Mouse (Mus musculus) kidney, embryonic 16.5 days (tissue): ENCODE data around the gene Usp10. TPM values are rescaled to one million over a fixed set of nuclear protein-coding genes. Genes with fewer than 3 reads are reported as not detected.

Source experiments
- ATAC-seq: fragments of 200-750 bp; cut with Nextera tagmentation; 2 replicates; pipeline ENCODE4 v1.8.0; 2017; ENCODE audit warnings: moderate TSS enrichment; ENCODE audit not compliant: low FRiP score, low TSS enrichment
- H3K27ac ChIP-seq: fragments of 300-500 bp; sonication (generic); 2 replicates; pipeline ENCODE4 v1.5.1; 2014; ENCODE audit warnings: low read length
- H3K27me3 ChIP-seq: fragments of 300-500 bp; sonication (generic); 2 replicates; pipeline ENCODE4 v1.6.1; 2014; ENCODE audit warnings: low read length, control low read depth, mixed read lengths; ENCODE audit not compliant: insufficient read depth
- H3K36me3 ChIP-seq: fragments of 300-500 bp; sonication (generic); 2 replicates; pipeline ENCODE4 v1.6.1; 2014; ENCODE audit warnings: low read length, control low read depth, mixed read lengths; ENCODE audit not compliant: insufficient read depth
- H3K4me1 ChIP-seq: fragments of 300-500 bp; sonication (generic); 2 replicates; pipeline ENCODE4 v1.6.1; 2014; ENCODE audit warnings: low read length, control low read depth, mixed read lengths; ENCODE audit not compliant: insufficient read depth
- H3K4me2 ChIP-seq: fragments of 300-500 bp; sonication (generic); replicated peaks from 2 replicates; pipeline ENCODE4 v1.6.1; 2014; ENCODE audit warnings: low read depth, low read length
- H3K4me3 ChIP-seq: fragments of 300-500 bp; sonication (generic); 2 replicates; pipeline ENCODE4 v1.5.1; 2014; ENCODE audit warnings: mild to moderate bottlenecking, low read length
- H3K9ac ChIP-seq: fragments of 300-500 bp; sonication (generic); replicated peaks from 2 replicates; pipeline ENCODE4 v1.6.1; 2014; ENCODE audit warnings: low read length
- H3K9me3 ChIP-seq: fragments of 300-500 bp; sonication (generic); 2 replicates; pipeline ENCODE4 v1.6.1; 2016; ENCODE audit warnings: low read length, control low read depth
- WGBS: fragments of 180-500 bp; shearing (Covaris S2); extraction: QIAGEN DNeasy Blood & Tissue Kit; methylation state at CpG from one replicate; pipeline ENCODE4 v1.1.7; 2014; 5-methylcytosine and 5-hydroxymethylcytosine counted together
- polyA plus RNA-seq: library from polyadenylated mRNA; unstranded; fragments of >200 nt; fragmentation: Nextera tagmentation; extraction: Ambion mirVana; gene quantifications from 2 replicates; pipeline ENCODE4 v1.2.1, GENCODE M21; 2015

Gene Usp10
- polyA plus RNA-seq, 1 experiment from 2014 or later: 194 TPM

DNA sequence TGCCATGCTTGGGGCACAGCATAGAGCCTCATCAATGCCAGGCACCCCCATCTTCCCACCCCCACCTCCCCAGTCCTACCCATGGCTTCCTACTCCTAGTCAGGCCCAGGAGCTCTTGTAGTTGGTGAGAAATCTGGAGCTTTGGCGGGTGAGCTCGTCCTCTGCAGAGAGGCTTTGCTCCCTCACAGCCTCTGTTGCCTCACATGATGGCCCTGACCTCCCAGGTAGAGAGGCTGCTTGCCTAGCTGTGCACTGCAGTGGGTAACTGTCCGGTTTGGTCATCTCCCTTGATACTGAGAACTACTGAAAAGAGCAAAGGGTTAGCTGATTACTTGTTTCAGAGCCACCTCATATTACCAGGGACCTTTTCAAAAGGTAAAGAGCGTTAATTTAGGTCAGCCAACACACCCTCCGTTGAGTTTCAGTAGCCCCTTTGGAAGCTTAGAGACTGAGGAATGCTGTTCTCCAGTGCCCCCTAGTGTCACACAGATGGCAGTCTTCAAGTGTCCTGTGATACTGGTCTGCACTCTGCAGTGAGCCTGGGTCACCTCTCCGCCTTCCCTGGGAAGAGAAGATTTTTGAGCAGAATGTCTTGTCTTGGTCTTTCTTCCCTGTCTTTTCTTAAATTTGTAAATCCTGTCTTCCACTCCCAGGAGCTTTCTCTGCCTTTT, 17.4 kb downstream of the Usp10 start:
- Histone ChIP-seq H3K4me2 (no peak overlapping the region), H3K4me3 (no peak overlapping the region), H3K9me3 (no peaks in the 10 kb centered on the region), H3K36me3 (peaks cover 8% of the 10 kb centered on the region), H3K9ac (no peak overlapping the region), H3K27me3 (no peaks in the 10 kb centered on the region), H3K27ac (no peak overlapping the region), H3K4me1 (peaks cover 6% of the 10 kb centered on the region; the same call in 1 of the 2 replicates)
- 38% methylated on average over 6 of the region's 6 CpGs for WGBS
- ATAC-seq: peak; percentile 65; the same call in 1 of the 2 replicates

- H3K9me3 ChIP-seq: no peaks in the 10 kb centered on the region
- H3K27ac ChIP-seq: no peak overlapping the region
- H3K4me1 ChIP-seq: 0 out of 2 replicates have a peak, but pooled peaks cover 6% of the 10 kb centered on the region
- H3K27me3 ChIP-seq: no peaks in the 10 kb centered on the region
- peaks cover 27% of the 10 kb centered on the region for H3K36me3 ChIP-seq
- no peak overlapping the region for H3K4me2 ChIP-seq
- H3K9ac ChIP-seq: no peak overlapping the region
- ATAC-seq: no peak
- H3K4me3 ChIP-seq: no peak overlapping the region
- WGBS: 77% methylated on average over 4 of the region's 4 CpGs
Measured at GRCm38 (mm10) chr8:119931317-119931716, 21.2 kb downstream of the Usp10 start.

GRCm38 (mm10) chr8:119933681-119934080, 23.5 kb downstream of the Usp10 start:
- H3K36me3 ChIP-seq: peaks cover 41% of the 10 kb centered on the region
- no peaks in the 10 kb centered on the region for H3K9me3 ChIP-seq
- H3K27ac ChIP-seq: no peak overlapping the region
- WGBS: 90% methylated on average over 4 of the region's 4 CpGs
- no peak overlapping the region for H3K4me3 ChIP-seq
- no peaks in the 10 kb centered on the region for H3K27me3 ChIP-seq
- H3K4me1 ChIP-seq: no peaks in the 10 kb centered on the region
- H3K4me2 ChIP-seq: no peak overlapping the region
- no peak overlapping the region for H3K9ac ChIP-seq
- ATAC-seq: no peak

GRCm38 (mm10) chr8:119935541-119935940, 25.4 kb downstream of the Usp10 start:
- Histone ChIP-seq H3K9me3 (no peaks in the 10 kb centered on the region), H3K4me2 (no peak overlapping the region), H3K9ac (no peak overlapping the region), H3K27ac (no peak overlapping the region), H3K27me3 (no peaks in the 10 kb centered on the region), H3K4me1 (no peaks in the 10 kb centered on the region), H3K4me3 (no peak overlapping the region), H3K36me3 (peaks cover 43% of the 10 kb centered on the region)
- 80% methylated on average over 6 of the region's 6 CpGs for WGBS
- no peak for ATAC-seq

DNA sequence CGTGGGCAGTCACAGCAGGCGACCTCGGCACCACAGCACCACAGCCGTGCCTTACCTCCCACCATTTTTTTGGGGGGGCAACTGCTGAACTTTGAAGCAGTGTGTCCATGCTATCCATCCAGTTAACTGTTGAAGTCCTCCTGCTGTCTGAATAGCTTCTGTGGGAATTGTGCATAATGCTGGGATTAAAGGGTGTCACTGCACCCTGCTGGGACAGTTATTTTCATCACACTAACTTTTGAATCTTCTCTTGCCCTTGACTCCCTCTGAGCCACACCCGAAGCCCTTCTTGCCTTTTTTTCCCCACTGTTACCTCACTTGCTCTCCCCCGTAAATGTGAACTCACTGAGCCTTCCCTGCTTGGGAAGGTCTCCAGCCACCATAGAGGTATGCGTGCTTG, 28.3 kb downstream of the Usp10 start:
- Histone ChIP-seq H3K4me3 (no peak overlapping the region), H3K4me1 (peaks cover 10% of the 10 kb centered on the region), H3K27me3 (no peaks in the 10 kb centered on the region), H3K9me3 (no peaks in the 10 kb centered on the region), H3K27ac (no peak overlapping the region), H3K9ac (no peak overlapping the region), H3K36me3 (peaks cover 49% of the 10 kb centered on the region), H3K4me2 (no peak overlapping the region)
- no peak for ATAC-seq
- 82% methylated on average over 7 of the region's 7 CpGs for WGBS

- WGBS: 92% methylated on average over 2 of the region's 2 CpGs
- Histone ChIP-seq H3K4me2 (no peak overlapping the region), H3K27me3 (no peaks in the 10 kb centered on the region), H3K36me3 (peaks cover 46% of the 10 kb centered on the region), H3K4me1 (peaks cover 10% of the 10 kb centered on the region), H3K4me3 (no peak overlapping the region), H3K9ac (no peak overlapping the region), H3K9me3 (no peaks in the 10 kb centered on the region), H3K27ac (no peak overlapping the region)
- no peak for ATAC-seq
Measured at GRCm38 (mm10) chr8:119939336-119939735, 29.2 kb downstream of the Usp10 start.

GRCm38 (mm10) chr8:119941471-119941870, 31.3 kb downstream of the Usp10 start:
- Histone ChIP-seq H3K4me3 (no peak overlapping the region), H3K27me3 (no peaks in the 10 kb centered on the region), H3K36me3 (peaks cover 49% of the 10 kb centered on the region), H3K4me1 (peaks cover 10% of the 10 kb centered on the region), H3K4me2 (no peak overlapping the region), H3K9ac (no peak overlapping the region), H3K9me3 (no peaks in the 10 kb centered on the region), H3K27ac (no peak overlapping the region)
- no peak for ATAC-seq
- WGBS: 93% methylated on average over 18 of the region's 18 CpGs

DNA sequence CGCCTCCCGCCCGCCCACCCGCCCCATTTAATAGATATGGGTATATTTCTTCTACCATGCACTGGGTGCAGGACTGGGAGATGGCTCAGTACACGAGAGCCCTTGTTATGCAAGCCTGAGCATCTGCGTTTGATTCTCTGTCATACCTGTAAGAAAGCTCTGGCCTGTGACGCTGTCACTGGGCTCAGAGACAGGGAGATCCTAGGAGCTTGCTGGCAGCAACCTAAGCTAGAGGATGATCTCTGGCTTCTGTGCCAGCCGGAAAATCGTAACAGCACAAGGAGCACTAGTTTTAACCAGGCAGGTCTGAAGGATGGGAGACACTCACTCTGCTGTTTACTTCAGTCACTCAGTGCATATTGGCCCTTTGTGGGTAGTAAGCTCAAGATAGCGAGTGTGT, 33.5 kb downstream of the Usp10 start:
- no peak overlapping the region for H3K9ac ChIP-seq
- H3K9me3 ChIP-seq: no peaks in the 10 kb centered on the region
- H3K27ac ChIP-seq: peak overlapping the region; percentile 7; the same call in 1 of the 2 replicates
- 54% methylated on average over 10 of the region's 10 CpGs for WGBS
- peaks cover 52% of the 10 kb centered on the region for H3K36me3 ChIP-seq
- no peaks in the 10 kb centered on the region for H3K27me3 ChIP-seq
- no peak overlapping the region for H3K4me3 ChIP-seq
- peak; percentile 7; the same call in 1 of the 2 replicates for ATAC-seq
- peaks cover 10% of the 10 kb centered on the region for H3K4me1 ChIP-seq
- H3K4me2 ChIP-seq: no peak overlapping the region

DNA sequence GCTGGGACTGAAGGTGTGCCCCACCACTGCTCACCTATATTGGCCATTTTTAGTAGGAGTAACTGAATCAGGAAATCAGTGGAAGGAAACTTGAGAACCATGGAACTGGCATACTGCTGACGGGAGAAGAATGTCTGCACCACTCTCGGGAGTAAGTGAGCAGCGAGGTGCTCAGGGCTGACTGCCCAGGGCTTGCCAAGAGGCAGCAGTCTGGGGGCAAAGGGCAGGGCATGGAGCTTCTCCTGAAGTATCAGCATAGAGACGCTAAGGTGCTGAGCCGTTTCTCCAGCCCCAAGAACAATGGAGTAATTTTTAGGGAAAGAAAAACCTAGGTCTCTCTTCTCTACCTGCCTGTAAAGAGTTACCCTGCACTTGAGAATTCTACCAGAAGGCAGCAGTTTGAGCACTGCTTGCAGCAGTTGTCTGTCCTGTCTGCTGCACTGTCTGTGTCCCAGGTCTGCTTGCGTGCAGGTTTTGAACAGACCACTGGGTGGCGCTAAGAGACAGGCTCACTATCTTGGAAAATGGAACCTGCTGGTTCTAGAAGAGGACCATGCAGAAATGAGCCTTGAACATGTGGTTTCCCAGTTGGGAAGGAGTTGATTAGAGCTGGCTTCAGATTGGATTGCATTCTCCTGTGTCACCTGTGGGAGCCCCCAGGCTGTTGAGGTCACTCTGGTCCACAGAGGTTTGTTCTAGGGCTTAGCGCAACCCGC, 34.1 kb downstream of the Usp10 start:
- Histone ChIP-seq H3K4me3 (no peak overlapping the region), H3K27me3 (no peaks in the 10 kb centered on the region), H3K27ac (no peak overlapping the region), H3K9ac (no peak overlapping the region), H3K9me3 (no peaks in the 10 kb centered on the region), H3K4me1 (peaks cover 10% of the 10 kb centered on the region), H3K4me2 (no peak overlapping the region), H3K36me3 (peaks cover 56% of the 10 kb centered on the region)
- ATAC-seq: peak; percentile 74
- WGBS: 50% methylated on average over 9 of the region's 9 CpGs

- Histone ChIP-seq H3K4me3 (no peak overlapping the region), H3K36me3 (peaks cover 67% of the 10 kb centered on the region), H3K9ac (no peak overlapping the region), H3K27ac (no peak overlapping the region), H3K4me2 (no peak overlapping the region), H3K27me3 (no peaks in the 10 kb centered on the region), H3K4me1 (peaks cover 10% of the 10 kb centered on the region), H3K9me3 (no peaks in the 10 kb centered on the region)
- 73% methylated on average over 8 of the region's 8 CpGs for WGBS
- ATAC-seq: no peak
Measured at GRCm38 (mm10) chr8:119946326-119946865, 36.2 kb downstream of the Usp10 start.
